Mouse (Mus musculus) Patski (cell line): ENCODE results near the gene Ces2h. TPM values are rescaled to one million over a fixed set of nuclear protein-coding genes. Genes with fewer than 3 reads are reported as not detected.
"Not testable (repeated sequence)": the region's sequence is repeated elsewhere in the genome, so short reads cannot be mapped to it uniquely, and the experiment has no call there.

Experiments
- ATAC-seq: fragments of 100-300 bp; one replicate; pipeline ENCODE4 v1.8.0; 2021
- CTCF ChIA-PET: fragments of 350-600 bp; sonication (Branson Sonifier 250); formaldehyde crosslinking; loops from one replicate; lab custom pipeline; 2022; ENCODE audit warnings: inconsistent platforms; lab: Charles Lee
- POLR2A ChIA-PET: fragments of 350-600 bp; sonication (Branson Sonifier 250); formaldehyde crosslinking; loops from one replicate; lab custom pipeline; 2022; ENCODE audit warnings: antibody characterized with exemption, inconsistent platforms; lab: Charles Lee
- DNase-seq: peaks from one replicate; pipeline ENCODE4 v3.0.0-alpha.2; 2011; ENCODE audit warnings: low read depth, low spot score
- H3K27me3 ChIP-seq: fragments of 371-371 bp; one replicate; pipeline ENCODE4 v1.5.1; 2021
- CTCF ChIP-seq: fragments of 100-300 bp; IDR thresholded peaks from one replicate; pipeline ENCODE4 v1.5.1; 2021
- in situ Hi-C: fragments of 300-500 bp; cut with MboI; formaldehyde crosslinking; loops from 3 replicates; pipeline ENCODE4 v1.11.1; 2018; ENCODE audit warnings: low pct_unique_long_range_greater_than_20kb, mixed read lengths
- polyA plus RNA-seq: library from polyadenylated mRNA; unstranded; gene quantifications from one replicate; pipeline ENCODE4 v1.2.3, GENCODE M21; 2021

Ces2h gene
- polyA plus RNA-seq, 1 experiment from 2014 or later = not detected

DNA sequence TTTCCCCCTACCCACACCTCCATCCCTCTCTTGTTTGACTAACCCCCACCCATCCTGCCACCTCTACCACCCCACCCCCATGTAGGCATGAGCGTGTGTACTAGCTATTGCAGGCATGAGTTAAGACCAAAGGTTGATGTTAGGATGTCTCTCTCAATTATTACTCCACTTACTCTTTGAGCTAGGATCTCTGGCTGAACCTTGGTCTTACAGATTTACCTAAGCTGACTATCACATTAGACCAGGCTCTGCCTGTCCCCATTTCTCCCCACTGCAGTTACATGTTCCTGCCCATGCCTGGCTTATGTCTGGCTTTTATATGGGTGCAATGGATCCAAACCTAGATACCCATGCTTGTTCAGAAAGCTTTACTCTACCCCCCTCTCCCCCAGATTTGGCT is 21.3 kb downstream of the Ces2h start:
- POLR2A ChIA-PET = no interaction called here
- TF ChIP-seq CTCF = no peak

DNA sequence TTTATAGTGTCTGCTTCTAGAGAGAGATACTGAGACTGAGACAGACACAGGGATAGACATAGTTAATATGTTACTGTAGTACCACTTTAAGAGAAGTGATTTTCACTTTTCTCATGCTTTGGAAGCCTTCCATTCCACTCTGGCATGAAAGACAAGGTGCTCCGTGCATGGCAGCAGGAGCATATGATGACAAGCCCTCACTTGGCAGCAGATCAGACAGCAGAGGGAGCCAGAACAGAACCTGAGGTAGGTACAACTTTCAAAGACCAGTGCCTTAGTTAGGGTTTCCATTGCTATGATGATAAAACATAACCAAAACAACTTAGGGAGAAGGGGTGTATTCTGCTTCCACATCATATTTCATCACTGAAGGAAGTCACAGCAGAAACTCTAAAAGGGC is 22.4 kb downstream of the Ces2h start:
- no peak for ATAC-seq
- no peak for DNase-seq
- POLR2A ChIA-PET = no interaction called here

More for the DNA sequence above, 21.3 kb downstream of the Ces2h start:
- in situ Hi-C loops = loop anchor here (10.0 kb wide), 1 partner anchor 367 kb away; no protein-coding TSS in a partner anchor
- DNase-seq = no peak
- peaks cover 4% of the 10 kb centered on the region for H3K27me3 ChIP-seq
- CTCF ChIA-PET = no interaction called here
- no peak for ATAC-seq

DNA sequence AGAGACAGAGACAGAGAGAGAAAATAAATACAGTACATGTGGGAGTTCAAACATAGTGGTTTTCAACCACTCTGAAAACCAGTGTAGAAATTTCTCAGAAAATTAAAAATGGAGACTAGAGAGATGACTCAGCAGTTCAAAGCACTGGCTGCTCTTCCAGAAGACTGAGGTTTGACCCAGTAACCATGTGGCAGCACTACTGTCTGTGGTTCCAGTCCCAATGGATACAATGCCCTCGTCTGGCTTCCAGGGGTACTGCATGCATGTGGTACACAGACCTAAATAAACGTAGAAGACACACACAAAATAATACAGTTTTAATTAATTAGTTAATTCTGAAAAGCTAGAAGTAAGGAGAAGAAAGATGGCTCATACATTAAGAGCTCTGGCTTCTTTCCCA is 24.4 kb downstream of the Ces2h start:
- ChIA-PET POLR2A (no interaction called here), CTCF (no interaction called here)
- in situ Hi-C loops = loop anchor here (10.0 kb wide), 1 partner anchor 370 kb away; no protein-coding TSS in a partner anchor
- H3K27me3 ChIP-seq = peaks cover 4% of the 10 kb centered on the region
- DNase-seq (no peak), ATAC-seq (no peak)
- TF ChIP-seq CTCF = peak; percentile 66

More for the DNA sequence above, 22.4 kb downstream of the Ces2h start:
- no peak for TF ChIP-seq CTCF
- H3K27me3 ChIP-seq = peaks cover 4% of the 10 kb centered on the region
- CTCF ChIA-PET = no interaction called here
- in situ Hi-C loops = loop anchor here (10.0 kb wide), 1 partner anchor 368 kb away; no protein-coding TSS in a partner anchor

DNA sequence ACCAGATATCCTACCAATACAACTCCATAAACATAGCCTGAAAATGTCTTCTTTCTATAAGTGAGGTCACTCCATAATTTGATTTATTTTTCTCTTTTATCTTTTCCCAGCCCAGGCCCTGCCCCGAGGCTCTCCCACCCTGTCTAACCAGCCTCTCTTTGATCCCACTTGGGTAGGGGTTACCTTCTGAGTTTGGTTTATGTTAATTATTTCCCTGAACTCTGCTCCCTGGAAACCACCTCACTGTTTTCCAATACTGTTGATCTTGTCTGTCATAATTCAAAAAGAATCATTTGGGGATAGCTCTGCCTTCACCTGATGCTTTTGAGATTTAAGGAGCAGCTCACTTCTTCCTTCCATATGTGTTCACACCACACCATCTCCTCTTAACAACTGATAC is 42.9 kb downstream of the Ces2h start:
- in situ Hi-C loops = no loop called here
- ChIA-PET POLR2A (no interaction called here), CTCF (no interaction called here)
- H3K27me3 ChIP-seq = peaks cover 4% of the 10 kb centered on the region
- ATAC-seq (no peak), DNase-seq (no peak)
- no peak for TF ChIP-seq CTCF

DNA sequence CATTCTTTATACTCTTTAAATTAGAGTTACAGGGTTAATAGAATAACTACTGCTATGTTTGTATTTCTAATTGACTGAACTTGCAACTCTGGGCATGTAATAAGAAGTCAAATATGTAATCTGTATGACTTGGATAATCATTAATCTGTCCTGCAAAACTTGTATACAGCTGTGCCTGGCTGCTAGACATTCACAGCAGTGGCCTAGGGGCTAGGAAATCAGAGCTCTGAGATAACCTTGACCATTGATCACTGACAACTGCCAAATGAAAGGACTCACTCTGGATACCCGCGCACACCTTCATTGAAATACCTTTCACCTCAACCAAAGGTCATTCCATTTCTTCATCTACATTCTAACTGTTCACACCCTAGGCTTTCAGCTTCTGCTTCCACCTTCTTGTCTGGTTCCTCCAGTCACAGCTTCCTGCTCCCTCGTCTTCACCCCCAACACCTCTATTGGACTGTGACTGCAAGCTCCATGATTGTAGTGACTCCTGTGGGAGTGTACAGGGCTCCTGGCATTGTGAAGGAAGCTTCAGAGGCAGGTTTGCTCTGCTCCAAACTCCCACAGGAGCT is 45.3 kb downstream of the Ces2h start:
- ChIA-PET CTCF (no interaction called here), POLR2A (no interaction called here)
- ATAC-seq (no peak), DNase-seq (no peak)
- peaks cover 8% of the 10 kb centered on the region for H3K27me3 ChIP-seq
- in situ Hi-C loops = loop anchor here (5.0 kb wide), 1 partner anchor 36 kb away; the partner anchor contains the start of gene Ces3b
- no peak for TF ChIP-seq CTCF

DNA sequence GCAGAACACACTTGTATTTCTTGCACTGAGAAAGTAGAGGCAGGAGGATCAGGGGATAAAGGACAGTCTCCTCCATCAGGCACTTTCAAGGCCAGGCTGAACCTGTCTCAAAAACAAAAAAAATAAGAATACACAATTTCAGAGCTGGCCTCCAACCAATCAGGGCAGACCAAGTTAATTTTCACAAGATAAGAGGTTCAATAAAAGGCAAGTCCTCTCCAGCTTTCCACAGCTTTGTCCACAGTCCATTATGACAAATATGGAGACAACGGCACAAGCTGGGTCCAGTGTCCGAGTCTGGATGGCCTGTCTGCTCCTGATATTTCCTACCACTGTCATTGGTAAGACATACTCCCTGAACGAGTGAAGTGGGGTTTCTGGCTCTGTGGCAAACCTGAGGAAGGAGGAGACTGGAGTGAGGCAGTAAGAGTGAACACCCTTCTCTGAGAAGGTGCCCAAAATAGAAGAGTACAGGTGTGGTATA is 47.8 kb downstream of the Ces2h start, which contains the start of gene Ces3a:
Gene Ces3a (plus strand): TSS at position 231 of the 484 bp plus-strand sequence.
- in situ Hi-C loops = loop anchor here (5.0 kb wide), 1 partner anchor 34 kb away; the partner anchor contains the start of gene Ces3b
- H3K27me3 ChIP-seq = peaks cover 8% of the 10 kb centered on the region
- TF ChIP-seq CTCF = no peak
- ATAC-seq (no peak), DNase-seq (no peak)
- CTCF ChIA-PET = no interaction called here
- POLR2A ChIA-PET = no interaction called here

DNA sequence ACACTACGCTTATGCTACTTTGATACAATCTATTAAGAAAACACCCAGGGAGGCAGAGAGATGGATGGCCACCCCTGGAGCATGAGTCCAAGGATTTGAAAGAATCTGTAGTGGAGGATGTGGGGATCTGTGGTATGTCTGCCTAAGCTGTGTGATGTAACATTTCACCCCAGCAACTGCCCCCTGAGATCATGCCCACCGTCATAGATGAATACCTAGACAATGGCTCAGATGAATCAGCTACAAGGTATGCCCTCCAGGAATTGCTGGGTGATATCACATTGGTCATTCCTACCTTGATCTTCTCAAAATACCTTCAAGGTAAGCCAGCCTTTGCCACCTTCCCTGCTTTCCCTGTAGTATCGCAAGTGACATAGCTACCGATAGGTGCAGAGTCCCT is 55.6 kb downstream of the Ces2h start:
- no peak for ATAC-seq
- in situ Hi-C loops = no loop called here
- no peak for TF ChIP-seq CTCF
- H3K27me3 ChIP-seq = peaks cover 10% of the 10 kb centered on the region
- no peak for DNase-seq
- CTCF ChIA-PET = no interaction called here
- POLR2A ChIA-PET = no interaction called here

DNA sequence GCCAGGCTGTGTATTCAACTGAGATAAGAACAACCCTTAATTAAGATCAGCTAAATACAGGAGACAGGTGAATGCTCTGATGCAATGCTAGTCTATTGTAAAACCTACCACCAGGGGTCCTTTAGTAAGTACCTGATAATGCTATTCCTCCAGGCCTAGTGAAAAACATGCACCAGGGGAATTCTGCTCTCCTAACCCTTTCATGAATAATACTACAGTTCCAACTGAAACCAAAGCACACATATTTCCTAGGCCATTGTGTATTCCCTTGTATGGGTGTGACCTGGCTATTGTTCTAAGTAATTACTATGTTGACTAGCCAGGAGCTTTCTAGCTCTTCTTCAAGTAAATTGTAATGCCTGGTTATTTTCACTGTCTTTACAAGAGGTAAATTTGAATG is 59.4 kb downstream of the Ces2h start:
- in situ Hi-C loops = no loop called here
- DNase-seq (no peak), ATAC-seq (no peak)
- no peak for TF ChIP-seq CTCF
- CTCF ChIA-PET = no interaction called here
- POLR2A ChIA-PET = no interaction called here
- peaks cover 13% of the 10 kb centered on the region for H3K27me3 ChIP-seq

DNA sequence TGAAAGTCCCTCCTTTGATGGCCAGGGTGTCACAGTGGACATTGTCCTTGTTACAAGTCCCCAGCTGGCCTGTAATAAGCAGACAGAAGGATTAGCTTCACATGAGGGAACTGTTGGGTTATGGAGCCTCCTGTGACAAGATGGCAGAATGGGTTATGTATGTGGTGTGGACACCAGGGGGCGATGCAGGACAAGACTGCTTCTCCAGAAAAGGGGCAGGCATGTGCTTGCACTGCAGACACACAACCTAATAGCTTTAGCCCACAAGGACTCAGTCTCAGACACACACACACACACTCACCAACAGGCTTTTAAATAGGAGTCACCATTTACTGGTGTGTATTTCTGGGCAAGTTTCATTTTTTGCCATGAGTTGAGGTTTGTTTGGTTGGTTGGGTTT is 66.1 kb downstream of the Ces2h start:
- H3K27me3 ChIP-seq = peaks cover 15% of the 10 kb centered on the region
- CTCF ChIA-PET = no interaction called here
- no peak for ATAC-seq
- in situ Hi-C loops = no loop called here
- DNase-seq = no peak
- POLR2A ChIA-PET = no interaction called here
- TF ChIP-seq CTCF = peak; percentile 51

DNA sequence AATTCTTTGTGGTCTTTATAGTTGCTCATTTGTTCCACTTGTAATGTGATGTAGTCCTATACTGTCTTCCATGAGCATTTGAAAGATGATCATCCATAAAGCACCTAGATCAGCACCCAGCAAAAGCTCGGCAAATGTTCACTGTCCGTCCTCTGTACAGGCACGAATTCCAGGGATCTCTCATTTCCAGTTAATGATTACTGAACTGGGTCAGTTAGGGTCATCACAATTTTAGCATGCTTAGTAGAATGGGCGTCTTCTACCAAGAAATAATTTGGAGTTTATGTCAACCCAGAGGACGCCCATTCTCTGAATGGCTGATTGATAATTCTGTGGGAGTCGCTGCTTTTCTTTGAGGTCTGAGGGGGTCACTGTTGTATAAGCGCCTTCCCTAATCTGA is 67.3 kb downstream of the Ces2h start:
- POLR2A ChIA-PET, ATAC-seq, in situ Hi-C loops: not testable (repeated sequence)

DNA sequence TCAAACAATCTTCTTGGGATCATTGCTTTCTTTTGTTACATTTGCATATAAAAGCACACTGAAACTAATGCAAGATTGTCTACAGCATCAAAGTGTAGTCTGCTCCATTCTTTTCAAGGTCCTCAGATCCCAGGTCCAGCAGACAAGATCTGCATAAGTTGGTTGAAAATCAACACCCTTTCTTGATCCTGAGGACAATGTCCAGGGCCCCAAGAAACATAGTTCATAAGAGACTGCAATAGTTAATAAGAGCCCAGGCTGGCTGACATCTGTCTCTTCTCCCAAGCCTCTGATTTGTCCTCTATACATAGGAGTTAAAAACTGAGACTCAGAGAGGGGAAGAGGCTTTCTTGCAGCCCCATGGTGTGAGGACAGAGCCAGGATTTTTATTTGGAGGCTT is 68.3 kb downstream of the Ces2h start:
- CTCF ChIA-PET = no interaction called here
- DNase-seq (no peak), ATAC-seq (no peak)
- POLR2A ChIA-PET = no interaction called here
- TF ChIP-seq CTCF = no peak
- H3K27me3 ChIP-seq = peaks cover 17% of the 10 kb centered on the region
- in situ Hi-C loops = no loop called here

More for the DNA sequence above, 67.3 kb downstream of the Ces2h start:
- H3K27me3 ChIP-seq = peaks cover 20% of the 10 kb centered on the region
- CTCF ChIA-PET, DNase-seq: not testable (repeated sequence)

Other genes with a start within 250 kb of the Ces2h start
- gene Ces2b, start 169.3 kb upstream of the Ces2h start, polyA plus RNA-seq = not detected
- not detected for gene Ces2c, start 153.8 kb upstream of the Ces2h start, polyA plus RNA-seq
- not detected for gene Ces2e, start 74.6 kb upstream of the Ces2h start, polyA plus RNA-seq
- gene Ces2f, start 53.5 kb upstream of the Ces2h start, polyA plus RNA-seq = not detected
- not detected for gene Ces2g, start 39.1 kb upstream of the Ces2h start, polyA plus RNA-seq
- gene Ces3a, start 47.7 kb downstream of the Ces2h start, polyA plus RNA-seq = not detected
- gene Ces3b, start 82.9 kb downstream of the Ces2h start, polyA plus RNA-seq = not detected
- not detected for gene Ces4a, start 130.9 kb downstream of the Ces2h start, polyA plus RNA-seq
- gene Cbfb, start 169.8 kb downstream of the Ces2h start, polyA plus RNA-seq = 64.4 TPM
- 23.1 TPM for gene D230025D16Rik, start 224.3 kb downstream of the Ces2h start, polyA plus RNA-seq